Mouse (Mus musculus): ENCODE measurements around the gene Ano2. TPM values are rescaled to one million over a fixed set of nuclear protein-coding genes. Genes with fewer than 3 reads are reported as not detected.

Gene Ano2
- polyA plus RNA-seq, 1 experiment from 2014 or later, result 0.18 TPM

DNA sequence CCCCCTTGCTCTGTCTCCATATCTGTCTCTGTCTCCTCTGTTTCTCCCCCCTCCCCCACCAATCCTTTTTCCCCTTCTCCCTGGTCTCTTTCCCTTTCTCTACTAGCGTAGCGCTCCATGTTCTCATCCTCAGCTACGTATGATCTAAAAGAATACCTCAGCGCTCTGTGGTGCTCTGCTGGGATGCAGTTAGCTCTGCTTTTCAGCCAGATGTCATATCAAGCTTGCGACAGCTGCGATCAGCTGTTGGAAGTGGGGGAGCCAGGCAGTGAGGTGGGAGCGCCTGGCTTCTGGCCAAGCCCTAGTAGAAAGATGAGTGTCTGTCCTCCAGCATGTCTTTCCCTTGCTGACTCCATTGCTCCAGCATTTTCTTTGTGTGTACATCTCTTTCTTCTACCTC, 344.5 kb downstream of the Ano2 start:
- Histone ChIP-seq H3K4me2 (replicated peaks; ENCODE audit: low read depth, low read length) (no peak overlapping the region), H3K4me3 (ENCODE audit: low read depth, low read length) (no peak overlapping the region), H3K27ac (ENCODE audit: low read length) (peak overlapping the region; percentile 26; the same call in 1 of the 2 replicates), H3K27me3 (replicated peaks; ENCODE audit: insufficient read depth, low read length) (no peaks in the 10 kb centered on the region), H3K9ac (replicated peaks; ENCODE audit: low read depth) (no peak overlapping the region), H3K36me3 (ENCODE audit: insufficient read depth, low read length) (no peaks in the 10 kb centered on the region), H3K4me1 (ENCODE audit: insufficient read depth, low read depth, low read length) (peaks cover 3% of the 10 kb centered on the region; the same call in 1 of the 2 replicates), H3K9me3 (ENCODE audit: low read length) (no peaks in the 10 kb centered on the region)
- WGBS, result 54% methylated on average over 7 of the region's 7 CpGs
- DNase-seq (ENCODE audit: low spot score) (peak; percentile 72), ATAC-seq (peak; percentile 62)
- TF ChIP-seq CTCF (IDR thresholded peaks at IDR 0.05), result no peak
- TF ChIP-seq EP300 (IDR thresholded peaks at IDR 0.05), result peak; percentile 41; the same call in 1 of the 2 replicates

DNA sequence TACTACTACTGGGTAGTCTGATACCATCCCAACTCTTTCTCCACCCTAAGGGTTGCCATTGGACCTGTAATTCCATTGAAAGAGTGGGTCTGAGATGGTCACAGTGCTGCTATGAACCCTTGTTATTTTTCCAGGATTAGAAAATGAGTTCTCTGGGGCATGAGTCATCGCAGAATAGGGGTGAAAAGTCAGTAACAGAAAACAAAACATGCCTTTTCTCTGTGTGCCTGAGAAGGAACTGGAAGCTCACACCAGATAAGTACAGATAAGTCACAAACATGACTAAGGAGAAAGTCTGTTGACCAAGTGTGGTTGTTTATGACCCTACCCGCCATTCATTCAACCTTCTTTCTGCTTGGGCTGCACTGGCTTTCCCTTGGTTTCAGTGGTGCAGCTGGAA, 345.4 kb downstream of the Ano2 start:
- no peaks in the 10 kb centered on the region for H3K36me3 ChIP-seq (ENCODE audit: insufficient read depth, low read length)
- H3K27ac ChIP-seq (ENCODE audit: low read length), result no peak overlapping the region
- no peak overlapping the region for H3K4me3 ChIP-seq (ENCODE audit: low read depth, low read length)
- H3K4me1 ChIP-seq (ENCODE audit: insufficient read depth, low read depth, low read length), result peaks cover 3% of the 10 kb centered on the region; the same call in 1 of the 2 replicates
- ATAC-seq (0 out of 2 replicates have a peak, but pooled peaks have one; percentile 12), DNase-seq (ENCODE audit: low spot score) (peak; percentile 26)
- no peak overlapping the region for H3K9ac ChIP-seq (replicated peaks; ENCODE audit: low read depth)
- H3K9me3 ChIP-seq (ENCODE audit: low read length), result no peaks in the 10 kb centered on the region
- no peaks in the 10 kb centered on the region for H3K27me3 ChIP-seq (replicated peaks; ENCODE audit: insufficient read depth, low read length)
- WGBS, result 64% methylated on average over 2 of the region's 2 CpGs
- H3K4me2 ChIP-seq (replicated peaks; ENCODE audit: low read depth, low read length), result no peak overlapping the region
- 0 out of 2 replicates have a peak, but pooled peaks have one; percentile 11 for TF ChIP-seq EP300 (IDR thresholded peaks at IDR 0.05)
- no peak for TF ChIP-seq CTCF (IDR thresholded peaks at IDR 0.05)

DNA sequence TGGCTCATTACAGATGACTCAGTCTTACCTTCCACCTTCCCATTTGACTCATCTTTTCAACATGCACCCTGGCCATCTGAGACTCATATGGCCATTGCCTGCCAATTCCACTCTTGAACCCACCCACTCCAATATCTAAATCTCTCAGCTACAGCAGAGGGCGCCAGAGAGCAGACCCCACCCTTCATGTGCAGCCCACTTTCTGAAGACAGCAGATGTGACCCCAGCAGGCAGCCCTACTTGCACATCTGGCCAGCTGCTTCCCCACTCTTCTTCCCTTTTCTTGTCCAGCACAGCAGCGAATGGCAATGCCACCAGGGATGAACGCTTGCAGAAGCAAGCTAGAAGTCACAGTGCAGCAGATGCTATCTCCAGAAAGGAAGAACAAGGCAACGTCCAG, 355.7 kb downstream of the Ano2 start:
- ATAC-seq (no peak), DNase-seq (ENCODE audit: low spot score) (no peak)
- Histone ChIP-seq H3K27me3 (replicated peaks; ENCODE audit: insufficient read depth, low read length) (no peaks in the 10 kb centered on the region), H3K9ac (replicated peaks; ENCODE audit: low read depth) (no peak overlapping the region), H3K9me3 (ENCODE audit: low read length) (no peaks in the 10 kb centered on the region), H3K4me3 (ENCODE audit: low read depth, low read length) (no peak overlapping the region), H3K27ac (ENCODE audit: low read length) (no peak overlapping the region), H3K4me2 (replicated peaks; ENCODE audit: low read depth, low read length) (no peak overlapping the region), H3K36me3 (ENCODE audit: insufficient read depth, low read length) (no peaks in the 10 kb centered on the region), H3K4me1 (ENCODE audit: insufficient read depth, low read depth, low read length) (no peaks in the 10 kb centered on the region)
- peak; percentile 64 for TF ChIP-seq CTCF (IDR thresholded peaks at IDR 0.05)
- no peak for TF ChIP-seq EP300 (IDR thresholded peaks at IDR 0.05)
- WGBS, result 42% methylated on average over 4 of the region's 4 CpGs

GRCm38 (mm10) chr6:126048206-126048605, 358.0 kb downstream of the Ano2 start:
- TF ChIP-seq EP300 (IDR thresholded peaks at IDR 0.05) (no peak), CTCF (IDR thresholded peaks at IDR 0.05) (no peak)
- Histone ChIP-seq H3K27me3 (replicated peaks; ENCODE audit: insufficient read depth, low read length) (no peaks in the 10 kb centered on the region), H3K4me1 (ENCODE audit: insufficient read depth, low read depth, low read length) (no peaks in the 10 kb centered on the region), H3K36me3 (ENCODE audit: insufficient read depth, low read length) (no peaks in the 10 kb centered on the region), H3K9me3 (ENCODE audit: low read length) (no peaks in the 10 kb centered on the region), H3K4me2 (replicated peaks; ENCODE audit: low read depth, low read length) (no peak overlapping the region), H3K9ac (replicated peaks; ENCODE audit: low read depth) (no peak overlapping the region), H3K27ac (ENCODE audit: low read length) (no peak overlapping the region), H3K4me3 (ENCODE audit: low read depth, low read length) (no peak overlapping the region)
- DNase-seq (ENCODE audit: low spot score) (no peak), ATAC-seq (no peak)
- 45% methylated on average over 4 of the region's 4 CpGs for WGBS

- Histone ChIP-seq H3K9me3 (ENCODE audit: low read length) (no peaks in the 10 kb centered on the region), H3K27ac (ENCODE audit: low read length) (no peak overlapping the region), H3K27me3 (replicated peaks; ENCODE audit: insufficient read depth, low read length) (no peaks in the 10 kb centered on the region), H3K4me3 (ENCODE audit: low read depth, low read length) (no peak overlapping the region), H3K4me2 (replicated peaks; ENCODE audit: low read depth, low read length) (no peak overlapping the region), H3K4me1 (ENCODE audit: insufficient read depth, low read depth, low read length) (no peaks in the 10 kb centered on the region), H3K36me3 (ENCODE audit: insufficient read depth, low read length) (no peaks in the 10 kb centered on the region), H3K9ac (replicated peaks; ENCODE audit: low read depth) (no peak overlapping the region)
- DNase-seq (ENCODE audit: low spot score) (no peak), ATAC-seq (no peak)
- 41% methylated on average over 5 of the region's 5 CpGs for WGBS
- TF ChIP-seq CTCF (IDR thresholded peaks at IDR 0.05), result no peak
- no peak for TF ChIP-seq EP300 (IDR thresholded peaks at IDR 0.05)
Observed at GRCm38 (mm10) chr6:126053136-126053535, 362.9 kb downstream of the Ano2 start.

DNA sequence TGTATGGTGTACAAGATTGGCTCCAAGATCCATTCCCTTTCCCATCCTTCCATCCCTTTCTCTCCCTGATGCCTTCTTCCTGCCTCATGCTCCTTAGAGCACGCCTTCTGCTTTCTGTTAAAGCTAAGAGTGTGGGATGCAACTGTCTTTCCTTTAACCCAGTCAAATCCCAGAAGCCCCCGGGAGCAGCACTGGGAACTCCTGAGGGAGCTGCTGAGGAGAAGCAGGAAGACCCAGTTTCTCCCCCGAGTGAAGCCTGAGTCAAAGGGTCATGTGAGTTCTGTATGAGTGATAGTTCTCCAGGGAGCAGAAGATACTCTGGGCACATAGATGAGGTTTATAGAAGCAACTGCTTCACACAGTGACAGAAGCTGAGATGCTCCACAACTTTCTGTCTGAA, 367.5 kb downstream of the Ano2 start:
- H3K9ac ChIP-seq (replicated peaks; ENCODE audit: low read depth), result no peak overlapping the region
- no peaks in the 10 kb centered on the region for H3K9me3 ChIP-seq (ENCODE audit: low read length)
- no peaks in the 10 kb centered on the region for H3K4me1 ChIP-seq (ENCODE audit: insufficient read depth, low read depth, low read length)
- H3K27me3 ChIP-seq (replicated peaks; ENCODE audit: insufficient read depth, low read length), result no peaks in the 10 kb centered on the region
- no peak for DNase-seq (ENCODE audit: low spot score)
- H3K4me2 ChIP-seq (replicated peaks; ENCODE audit: low read depth, low read length), result no peak overlapping the region
- WGBS, result 62% methylated on average over 3 of the region's 3 CpGs
- H3K4me3 ChIP-seq (ENCODE audit: low read depth, low read length), result no peak overlapping the region
- no peaks in the 10 kb centered on the region for H3K36me3 ChIP-seq (ENCODE audit: insufficient read depth, low read length)
- TF ChIP-seq EP300 (IDR thresholded peaks at IDR 0.05), result no peak
- no peak overlapping the region for H3K27ac ChIP-seq (ENCODE audit: low read length)
- ATAC-seq, result no peak

DNA sequence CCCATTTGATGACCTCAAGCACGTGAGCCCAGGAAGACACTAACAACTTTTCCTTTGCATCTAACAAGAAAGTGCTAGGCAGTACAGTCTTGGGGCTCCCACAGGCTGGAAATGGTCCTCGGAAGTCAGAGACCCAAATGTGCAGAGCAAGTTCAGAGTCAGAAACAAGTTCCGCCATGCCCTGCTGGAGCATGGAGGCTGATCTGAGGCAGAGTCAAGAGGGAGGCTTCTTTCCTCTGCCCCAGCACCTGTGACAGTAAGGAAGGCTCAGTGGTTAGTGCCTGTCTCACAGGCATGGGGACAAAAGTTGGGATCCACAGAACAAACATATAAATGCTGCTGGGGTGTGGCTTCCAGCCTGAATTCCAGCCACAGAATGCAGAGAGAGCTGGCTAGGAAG, 390.3 kb downstream of the Ano2 start:
- H3K36me3 ChIP-seq (ENCODE audit: insufficient read depth, low read length), result no peaks in the 10 kb centered on the region
- no peak overlapping the region for H3K27ac ChIP-seq (ENCODE audit: low read length)
- ATAC-seq (no peak), DNase-seq (ENCODE audit: low spot score) (no peak)
- no peaks in the 10 kb centered on the region for H3K4me1 ChIP-seq (ENCODE audit: insufficient read depth, low read depth, low read length)
- no peak for TF ChIP-seq CTCF (IDR thresholded peaks at IDR 0.05)
- no peak for TF ChIP-seq EP300 (IDR thresholded peaks at IDR 0.05)
- 70% methylated on average over 3 of the region's 3 CpGs for WGBS
- H3K4me3 ChIP-seq (ENCODE audit: low read depth, low read length), result no peak overlapping the region
- no peak overlapping the region for H3K4me2 ChIP-seq (replicated peaks; ENCODE audit: low read depth, low read length)
- H3K9me3 ChIP-seq (ENCODE audit: low read length), result no peaks in the 10 kb centered on the region
- H3K9ac ChIP-seq (replicated peaks; ENCODE audit: low read depth), result no peak overlapping the region
- no peaks in the 10 kb centered on the region for H3K27me3 ChIP-seq (replicated peaks; ENCODE audit: insufficient read depth, low read length)
